Mouse (Mus musculus) lung, adult 2 months (tissue): ENCODE data around the gene Wnt5b. TPM values are rescaled to one million over a fixed set of nuclear protein-coding genes. Genes with fewer than 3 reads are reported as not detected.
"Not testable (repeated sequence)": the region's sequence is repeated elsewhere in the genome, so short reads cannot be mapped to it uniquely, and the experiment has no call there.

Experiments used
- DNase-seq: peaks from one replicate; pipeline ENCODE4 v3.0.0; 2022
- H3K4me1 ChIP-seq: fragments of 200-500 bp; 2 replicates; pipeline ENCODE4 v1.6.1; 2011; ENCODE audit warnings: low read length; ENCODE audit not compliant: control insufficient read depth, insufficient read depth
- H3K4me3 ChIP-seq: fragments of 200-500 bp; replicated peaks from 2 replicates; pipeline ENCODE3; 2011; ENCODE audit warnings: low read depth, mild to moderate bottlenecking, control low read depth, low read length; ENCODE audit errors: extremely low read depth
- CTCF ChIP-seq: fragments of 200-500 bp; IDR thresholded peaks from 2 replicates; pipeline ENCODE4 v1.5.1; 2011; ENCODE audit warnings: mild to moderate bottlenecking, low read length, control low read depth; ENCODE audit not compliant: insufficient read depth
- POLR2A ChIP-seq: fragments of 200-500 bp; IDR thresholded peaks from 2 replicates; pipeline ENCODE4 v1.6.1; 2011; ENCODE audit warnings: low read depth, mild to moderate bottlenecking, control low read depth, low read length, borderline replicate concordance; ENCODE audit errors: extremely low read depth
- WGBS: fragments of 180-500 bp; shearing (Covaris S2); methylation state at CpG from one replicate; pipeline ENCODE4 v1.1.7; 2018; 5-methylcytosine and 5-hydroxymethylcytosine counted together
- polyA plus RNA-seq: library from polyadenylated mRNA; depleted of rRNA; stranded (reverse); fragments of >200 nt; gene quantifications from 2 replicates; pipeline ENCODE4 v1.2.3, GENCODE M21; 2012

The Wnt5b gene
- polyA plus RNA-seq, 1 experiment, result 3.2 TPM

DNA sequence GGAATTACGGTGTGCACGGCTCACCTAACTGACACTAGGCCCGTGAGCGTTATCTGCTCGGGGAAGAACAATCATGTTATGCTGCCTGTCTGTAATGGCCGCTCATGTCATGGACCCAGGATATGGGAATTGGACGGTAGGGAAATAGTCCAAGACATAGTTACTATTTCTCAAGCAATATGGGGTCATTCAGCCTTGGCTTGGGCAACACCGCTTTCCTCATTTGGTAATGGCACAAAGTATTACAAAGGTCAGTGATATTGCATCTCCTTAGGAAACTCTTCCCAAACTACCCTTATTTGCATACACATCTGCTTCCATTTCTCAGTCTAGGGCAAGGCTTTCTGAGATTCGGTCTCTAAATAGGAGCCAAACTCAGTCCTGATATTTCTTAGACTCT is 56.5 kb downstream of the Wnt5b start:
- no peak for DNase-seq
- 83% methylated on average over 9 of the region's 9 CpGs for WGBS
- H3K4me1 ChIP-seq, result peaks cover 12% of the 10 kb centered on the region
- TF ChIP-seq CTCF (no peak), POLR2A (no peak)
- no peak overlapping the region for H3K4me3 ChIP-seq

- WGBS, result 91% methylated on average over 7 of the region's 7 CpGs
- TF ChIP-seq CTCF (no peak), POLR2A (no peak)
Observed at GRCm38 (mm10) chr6:119487085-119487458, 57.1 kb downstream of the Wnt5b start.

DNA sequence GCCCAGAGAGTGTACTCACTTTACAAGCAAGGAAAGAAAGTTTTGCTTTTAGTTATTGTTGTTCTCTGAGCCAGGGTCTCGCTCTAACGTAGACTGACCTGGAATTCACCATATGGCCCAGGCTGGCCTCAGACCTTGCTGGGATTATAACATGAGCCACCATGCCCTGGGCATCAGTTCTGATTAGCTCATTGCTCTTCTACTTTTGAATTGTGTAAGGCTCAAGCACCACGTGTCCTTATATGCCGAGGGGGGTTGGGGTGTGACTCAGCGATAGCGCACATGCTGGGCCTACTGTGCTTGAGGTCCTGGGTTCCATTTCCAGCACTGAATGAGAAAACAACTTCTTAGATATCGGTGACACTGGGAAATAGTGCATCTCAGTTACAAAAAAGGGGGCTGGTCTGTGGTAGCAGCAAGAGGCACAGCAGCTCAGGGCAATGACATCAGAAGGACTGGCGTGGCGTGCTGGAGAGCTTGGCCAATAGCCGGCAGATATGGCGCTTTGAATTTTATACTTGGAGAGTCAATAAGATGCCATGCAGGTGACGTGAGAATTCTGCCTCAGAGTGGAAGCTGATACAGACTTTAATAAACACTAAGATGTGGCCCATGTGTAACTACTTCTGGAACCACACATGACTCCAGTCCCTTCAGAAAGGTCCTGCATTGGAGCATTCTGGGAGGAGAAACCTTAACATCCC is 57.6 kb downstream of the Wnt5b start:
- TF ChIP-seq CTCF (no peak), POLR2A (no peak)
- H3K4me3 ChIP-seq, result no peak overlapping the region
- no peak for DNase-seq
- 85% methylated on average over 12 of the region's 12 CpGs for WGBS
- H3K4me1 ChIP-seq, result peaks cover 12% of the 10 kb centered on the region

More at GRCm38 (mm10) chr6:119487085-119487458, 57.1 kb downstream of the Wnt5b start:
- H3K4me1 ChIP-seq, result peaks cover 12% of the 10 kb centered on the region
- DNase-seq, result no peak
- H3K4me3 ChIP-seq, result no peak overlapping the region

DNA sequence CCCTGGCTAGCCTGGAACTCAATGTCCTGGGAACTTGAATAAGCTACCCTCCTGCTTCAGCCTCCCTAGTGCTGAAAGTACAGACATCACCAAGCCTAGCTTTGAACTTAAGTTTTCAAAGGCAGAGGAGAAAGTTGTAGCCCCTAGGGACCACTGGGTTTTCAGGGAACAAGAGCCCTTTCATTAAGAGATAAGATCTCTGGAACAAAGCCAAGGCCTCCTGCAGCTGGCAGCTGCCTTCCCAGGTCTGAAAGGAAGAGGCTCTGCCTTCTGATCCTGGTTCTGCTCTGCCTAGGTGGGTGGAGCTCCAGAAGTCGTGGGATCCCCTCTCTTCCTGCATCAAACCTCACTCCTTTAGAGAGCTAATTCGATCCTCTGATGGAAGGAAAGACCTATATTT is 58.7 kb downstream of the Wnt5b start:
- TF ChIP-seq POLR2A (no peak), CTCF (no peak)
- no peak for DNase-seq
- 14% methylated on average over 2 of the region's 2 CpGs for WGBS
- H3K4me1 ChIP-seq, result peaks cover 16% of the 10 kb centered on the region
- H3K4me3 ChIP-seq, result no peak overlapping the region

DNA sequence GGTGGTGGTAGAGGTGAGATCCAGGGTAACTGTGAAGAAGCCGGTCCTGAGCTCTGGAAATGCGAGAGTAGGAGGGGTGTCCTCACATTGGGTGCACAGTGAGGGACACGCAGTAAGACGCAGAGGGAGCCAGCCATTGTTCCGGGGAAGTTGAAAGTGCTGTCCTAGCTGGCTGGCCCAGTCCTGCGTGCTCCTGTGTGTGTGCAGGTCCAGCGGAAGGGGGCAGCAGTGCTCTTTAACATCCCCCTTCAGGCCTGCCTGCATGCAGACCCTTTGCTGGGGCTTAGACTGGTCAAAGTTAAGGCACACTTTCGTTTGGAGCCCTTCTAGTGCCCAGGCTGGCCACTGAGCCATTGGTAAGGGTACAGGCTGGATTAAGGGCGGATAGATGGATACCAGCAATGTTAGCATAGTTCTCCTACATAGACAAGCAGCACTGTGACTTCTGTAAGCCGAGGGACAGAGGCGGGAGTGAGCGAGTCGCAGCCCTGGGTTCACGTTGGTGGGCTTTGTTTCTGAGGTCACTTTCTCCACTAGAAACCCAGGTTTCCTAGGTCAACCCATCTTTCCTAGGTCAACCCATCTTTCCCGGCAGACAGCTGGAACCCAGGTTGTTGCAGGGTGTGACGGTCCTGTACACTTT is 61.1 kb downstream of the Wnt5b start:
- TF ChIP-seq CTCF (peak; percentile 61), POLR2A (no peak)
- DNase-seq, result peak; percentile 51
- H3K4me3 ChIP-seq, result peak overlapping the region; percentile 50
- H3K4me1 ChIP-seq, result peaks cover 15% of the 10 kb centered on the region
- 39% methylated on average over 16 of the region's 16 CpGs for WGBS

DNA sequence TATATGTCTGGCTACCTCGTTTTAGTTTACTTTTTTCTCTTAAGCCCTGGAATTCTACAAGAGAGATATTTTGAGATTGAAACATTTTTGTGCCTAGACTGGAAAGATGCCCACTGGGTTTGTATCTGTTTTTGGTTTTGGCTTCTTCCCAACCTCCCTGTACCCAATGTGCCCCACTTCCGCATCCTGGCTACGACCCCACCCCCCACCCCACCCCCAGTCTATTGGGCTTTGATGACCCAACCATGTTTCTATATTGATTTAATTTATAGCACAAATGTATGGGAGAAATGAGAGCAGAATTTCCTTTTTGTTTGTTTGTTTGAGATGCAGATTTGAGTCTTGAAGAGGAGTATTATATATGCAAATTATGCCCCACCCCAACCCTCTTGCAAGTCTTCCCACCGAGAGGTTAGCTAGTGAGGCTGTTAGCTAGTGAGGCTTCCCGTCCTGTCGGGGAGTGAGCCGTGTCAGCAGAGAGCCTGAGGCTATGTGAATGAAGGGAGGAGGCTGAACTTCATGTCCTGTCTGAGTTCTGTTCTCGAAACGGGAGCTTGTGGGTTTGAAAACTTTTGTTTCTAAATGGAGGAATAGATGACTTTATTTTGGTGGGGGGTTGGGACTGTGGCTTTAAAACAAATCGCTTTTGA is 62.3 kb downstream of the Wnt5b start:
- peak overlapping the region; percentile 33 for H3K4me3 ChIP-seq
- DNase-seq, result not testable (repeated sequence)
- WGBS, result 3% methylated on average over 10 of the region's 10 CpGs
- H3K4me1 ChIP-seq, result peaks cover 20% of the 10 kb centered on the region

DNA sequence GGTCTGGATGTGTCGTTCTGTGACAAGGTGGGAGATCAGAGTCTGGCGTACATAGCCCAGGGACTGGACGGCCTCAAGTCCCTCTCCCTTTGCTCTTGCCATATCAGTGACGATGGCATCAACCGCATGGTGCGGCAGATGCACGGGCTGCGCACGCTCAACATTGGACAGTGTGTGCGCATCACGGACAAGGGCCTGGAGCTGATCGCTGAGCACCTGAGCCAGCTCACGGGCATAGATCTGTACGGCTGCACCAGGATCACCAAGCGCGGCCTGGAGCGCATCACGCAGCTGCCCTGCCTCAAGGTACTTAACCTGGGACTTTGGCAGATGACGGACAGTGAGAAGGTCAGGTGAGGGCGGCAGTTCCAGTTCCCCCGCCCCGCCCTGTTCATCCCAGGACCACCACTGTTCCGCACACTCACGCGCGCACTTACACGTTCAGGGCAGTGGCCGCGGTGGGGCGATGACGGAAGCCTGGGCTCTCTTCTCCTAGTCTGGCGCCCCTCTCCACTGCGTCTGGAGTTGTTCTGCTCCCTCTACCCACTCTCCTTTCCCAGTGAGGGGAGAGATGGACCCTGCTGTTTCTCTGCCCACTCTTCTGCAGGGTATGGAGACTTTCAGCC is 63.3 kb downstream of the Wnt5b start:
- no peak for DNase-seq
- TF ChIP-seq POLR2A (no peak), CTCF (no peak)
- Histone ChIP-seq H3K4me1 (peaks cover 20% of the 10 kb centered on the region), H3K4me3 (peak overlapping the region; percentile 83)
- 4% methylated on average over 33 of the region's 33 CpGs for WGBS

GRCm38 (mm10) chr6:119479876-119480705 is 64.1 kb downstream of the Wnt5b start:
- peak; percentile 68 for DNase-seq
- TF ChIP-seq POLR2A, result peak; percentile 32; the same call in 1 of the 2 replicates
- no peak for TF ChIP-seq CTCF
- WGBS, result under 1% methylated on average over 70 of the region's 70 CpGs
- peak overlapping the region; percentile 83 for H3K4me3 ChIP-seq
- H3K4me1 ChIP-seq, result peaks cover 18% of the 10 kb centered on the region
